Mouse (Mus musculus): ENCODE data around the gene Spata7.

DNA sequence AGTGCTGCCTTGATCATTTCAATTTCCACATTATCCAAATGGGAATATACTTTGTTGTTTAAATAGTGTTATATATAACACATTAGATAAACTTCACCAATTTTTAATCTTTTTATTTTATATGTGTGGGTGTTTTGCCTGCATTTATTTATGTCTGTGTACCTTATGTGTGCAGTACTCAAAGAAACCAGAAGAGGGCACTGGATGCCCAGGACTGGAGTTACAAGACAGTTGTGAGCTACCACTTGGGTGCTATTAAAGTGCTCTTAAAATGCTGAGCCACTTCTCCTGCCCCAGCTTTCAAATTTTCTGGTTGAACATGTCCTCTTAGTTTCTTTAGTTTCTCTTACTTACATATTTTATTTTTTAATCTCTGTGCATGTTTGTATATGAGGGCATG, 16.9 kb downstream of the Spata7 start:
- TF ChIP-seq CTCF (IDR thresholded peaks at IDR 0.05; ENCODE audit: control insufficient read depth, insufficient read depth, insufficient replicate concordance, low read depth, low read length) (no peak), POLR2A (IDR thresholded peaks at IDR 0.05; ENCODE audit: control insufficient read depth, low read depth, low read length) (no peak)

Data from testis, adult 2 months (tissue).